Comparison of ENCODE assay signal across 9 mouse cellular contexts in genomic region chr19:42019011-42019522, GRCm38 (mm10). TPM values are rescaled to one million over a fixed set of nuclear protein-coding genes. Genes with fewer than 3 reads are reported as not detected.
DNase-seq lines count a peak whose midpoint lies in the region; ATAC-seq and TF ChIP-seq lines count a peak whose summit lies in the region.
"Had no signal": no experiment of that assay in that cellular context is flagged by ENCODE, and none has a peak within 500 bp of the region (broad histone marks: within the 10 kb centered on the region; RNA-seq: fewer than 3 reads in every experiment).

No protein-coding gene starts in this region.

- peaks cover 53% of the 10 kb centered on the region for H3K4me1 ChIP-seq in heart, postnatal 0 days (ENCODE audit: control insufficient read depth, insufficient read depth)
- peaks cover 18% of the 10 kb centered on the region for H3K4me1 ChIP-seq in stomach, embryonic 14.5 days (ENCODE audit: control insufficient read depth, insufficient read depth, low read length)
- H3K4me1 ChIP-seq in forebrain, embryonic 13.5 days = no peaks in the 10 kb centered on the region

- 37% methylated on average over 4 of the region's 4 CpGs for WGBS in heart, postnatal 0 days
- 35% methylated on average over 4 of the region's 4 CpGs for WGBS in stomach, embryonic 14.5 days
- WGBS in forebrain, embryonic 13.5 days = 46% methylated on average over 4 of the region's 4 CpGs

- TF ChIP-seq CTCF in layer of hippocampus, adult 2 months (conservative IDR thresholded peaks at IDR 0.05) = no peak
- no peak for TF ChIP-seq CTCF in heart, postnatal 0 days (IDR thresholded peaks at IDR 0.05; ENCODE audit: low read depth)

- ATAC-seq in activated CD4-positive, CD25-positive, alpha-beta regulatory T cell, adult 4 months = peak; percentile 66
- ATAC-seq in heart, postnatal 0 days (ENCODE audit: insufficient read depth, low read depth) = peak; percentile 25; the same call in 1 of the 2 replicates
- ATAC-seq in stomach, embryonic 14.5 days (ENCODE audit: insufficient number of reproducible peaks, insufficient read depth, low FRiP score, low read depth) = no peak
- ATAC-seq in forebrain, embryonic 13.5 days = no peak

- no peak for TF ChIP-seq EP300 in heart, postnatal 0 days (IDR thresholded peaks at IDR 0.05; ENCODE audit: low read depth)

- H3K27ac ChIP-seq in layer of hippocampus, adult 2 months = 0 out of 2 replicates have a peak overlapping the region, but pooled peaks have one; percentile 21
- H3K27ac ChIP-seq in heart, postnatal 0 days (ENCODE audit: low read depth) = peak overlapping the region; percentile 82
- peak overlapping the region; percentile 75; the same call in 1 of the 2 replicates for H3K27ac ChIP-seq in stomach, embryonic 14.5 days (ENCODE audit: low read length)
- no peak overlapping the region for H3K27ac ChIP-seq in forebrain, embryonic 13.5 days

- no peaks in the 10 kb centered on the region for H3K27me3 ChIP-seq in heart, postnatal 0 days (ENCODE audit: control insufficient read depth, insufficient read depth, low read length)
- no peaks in the 10 kb centered on the region for H3K27me3 ChIP-seq in stomach, embryonic 14.5 days (ENCODE audit: control insufficient read depth, insufficient read depth, low read length)
- H3K27me3 ChIP-seq in forebrain, embryonic 13.5 days = no peaks in the 10 kb centered on the region

- H3K4me2 ChIP-seq in heart, postnatal 0 days (ENCODE audit: low read depth, low read length) = no peak overlapping the region
- no peak overlapping the region for H3K4me2 ChIP-seq in stomach, embryonic 14.5 days (replicated peaks; ENCODE audit: low read depth, low read length)
- H3K4me2 ChIP-seq in forebrain, embryonic 13.5 days = no peak overlapping the region

- H3K36me3 ChIP-seq in heart, postnatal 0 days (replicated peaks; ENCODE audit: control insufficient read depth, insufficient read depth, low read length) = no peaks in the 10 kb centered on the region; the same call in 1 of the 2 replicates
- H3K36me3 ChIP-seq in stomach, embryonic 14.5 days (ENCODE audit: control insufficient read depth, insufficient read depth, low read length) = no peaks in the 10 kb centered on the region
- H3K36me3 ChIP-seq in forebrain, embryonic 13.5 days (ENCODE audit: poor library complexity, severe bottlenecking) = no peaks in the 10 kb centered on the region

- no peak overlapping the region for H3K9ac ChIP-seq in heart, postnatal 0 days (replicated peaks; ENCODE audit: low read depth, low read length)
- no peak overlapping the region for H3K9ac ChIP-seq in stomach, embryonic 14.5 days (replicated peaks; ENCODE audit: low read depth, low read length)
- no peak overlapping the region for H3K9ac ChIP-seq in forebrain, embryonic 13.5 days

- no peaks in the 10 kb centered on the region for H3K9me3 ChIP-seq in heart, postnatal 0 days (replicated peaks; ENCODE audit: control insufficient read depth, low read length)
- H3K9me3 ChIP-seq in stomach, embryonic 14.5 days (ENCODE audit: control insufficient read depth, low read depth, low read length) = no peaks in the 10 kb centered on the region
- no peaks in the 10 kb centered on the region for H3K9me3 ChIP-seq in forebrain, embryonic 13.5 days (replicated peaks)

- no peak for DNase-seq in layer of hippocampus, adult 2 months (ENCODE audit: low spot score in 2 of 2)
- no peak for DNase-seq in layer of hippocampus, adult 8-10 months (ENCODE audit: low spot score in 2 of 2)
- no peak for DNase-seq in heart, postnatal 0 days (ENCODE audit: low spot score)
- DNase-seq in frontal cortex, postnatal 14 days (ENCODE audit: low spot score in 2 of 2) = no peak
- no peak for DNase-seq in layer of hippocampus, adult 18-20 months (ENCODE audit: low spot score in 2 of 2)
- DNase-seq: adrenal gland, postnatal 14 days had no signal

- no peak overlapping the region for H3K4me3 ChIP-seq in layer of hippocampus, adult 2 months
- no peak overlapping the region for H3K4me3 ChIP-seq in heart, postnatal 0 days (ENCODE audit: low read depth, low read length)
- no peak overlapping the region for H3K4me3 ChIP-seq in stomach, embryonic 14.5 days (ENCODE audit: low read depth, low read length)
- H3K4me3 ChIP-seq in forebrain, embryonic 13.5 days = no peak overlapping the region

RNA-seq across cellular contexts. Expression of gene Ankrd2, which starts 16.7 kb away (rescaled TPM):
- total RNA-seq in layer of hippocampus, adult 2 months (2021) = not detected
- under 1 TPM in 2 of 4 experiments, not detected in 2; 0.30 to 0.47 TPM for total RNA-seq in layer of hippocampus, adult 8-10 months (2022)
- not detected for polyA plus RNA-seq in activated CD4-positive, CD25-positive, alpha-beta regulatory T cell, adult 4 months (2017; shearing (Covaris generic))
- total RNA-seq in heart, postnatal 0 days (2014; rRNA removed; ENCODE audit: low replicate concordance) = not detected in 2 replicates
- polyA plus RNA-seq in heart, postnatal 0 days (2015; fragmentation: Nextera tagmentation; extraction: Ambion mirVana) = 0.14 TPM in 2 replicates
- 0.30 TPM in 1 of 2 replicates, not detected in the other for polyA plus RNA-seq in stomach, embryonic 14.5 days (2014; fragmentation: Nextera tagmentation; extraction: Ambion mirVana)
- 0.15 and 0.21 TPM in 2 replicates for polyA plus RNA-seq in forebrain, embryonic 13.5 days (2015; fragmentation: Nextera tagmentation; extraction: Ambion mirVana)
- total RNA-seq in layer of hippocampus, adult 18-20 months (2021) = under 1 TPM in 1 of 2 experiments, not detected in 1; 0.30 TPM

RNA-seq across cellular contexts. Expression of gene Hoga1, which starts 26.3 kb away (rescaled TPM):
- total RNA-seq in layer of hippocampus, adult 2 months (2021) = 1 to 10 TPM; 7.4 to 8.6 TPM
- 10 to 100 TPM in 1 of 4 experiments, 1 to 10 TPM in 3; 7.2 to 11.6 (median 8.9) TPM for total RNA-seq in layer of hippocampus, adult 8-10 months (2022)
- not detected for polyA plus RNA-seq in activated CD4-positive, CD25-positive, alpha-beta regulatory T cell, adult 4 months (2017; shearing (Covaris generic))
- total RNA-seq in heart, postnatal 0 days (2014; rRNA removed; ENCODE audit: low replicate concordance) = 1.2 and 1.3 TPM in 2 replicates
- polyA plus RNA-seq in heart, postnatal 0 days (2015; fragmentation: Nextera tagmentation; extraction: Ambion mirVana) = 1.4 and 1.5 TPM in 2 replicates
- polyA plus RNA-seq in stomach, embryonic 14.5 days (2014; fragmentation: Nextera tagmentation; extraction: Ambion mirVana) = 1.7 and 1.9 TPM in 2 replicates
- 0.79 and 1.1 TPM in 2 replicates for polyA plus RNA-seq in forebrain, embryonic 13.5 days (2015; fragmentation: Nextera tagmentation; extraction: Ambion mirVana)
- total RNA-seq in layer of hippocampus, adult 18-20 months (2021) = 1 to 10 TPM; 8.7 to 9.4 TPM

RNA-seq across cellular contexts. Expression of gene 4933411K16Rik, which starts 33.0 kb away (rescaled TPM):
- total RNA-seq in layer of hippocampus, adult 2 months (2021) = 1 to 10 TPM; 1.6 to 1.9 TPM
- total RNA-seq in layer of hippocampus, adult 8-10 months (2022) = 1 to 10 TPM; 1.7 to 2.7 (median 2.1) TPM
- polyA plus RNA-seq in activated CD4-positive, CD25-positive, alpha-beta regulatory T cell, adult 4 months (2017; shearing (Covaris generic)) = not detected
- 0.15 TPM in 1 of 2 replicates, not detected in the other for total RNA-seq in heart, postnatal 0 days (2014; rRNA removed; ENCODE audit: low replicate concordance)
- not detected in 2 replicates for polyA plus RNA-seq in heart, postnatal 0 days (2015; fragmentation: Nextera tagmentation; extraction: Ambion mirVana)
- polyA plus RNA-seq in stomach, embryonic 14.5 days (2014; fragmentation: Nextera tagmentation; extraction: Ambion mirVana) = 0.24 TPM in 1 of 2 replicates, not detected in the other
- polyA plus RNA-seq in forebrain, embryonic 13.5 days (2015; fragmentation: Nextera tagmentation; extraction: Ambion mirVana) = not detected in 2 replicates
- total RNA-seq in layer of hippocampus, adult 18-20 months (2021) = 1 to 10 TPM; 1.6 to 2.1 TPM

RNA-seq across cellular contexts. Expression of gene Ubtd1, which starts 37.5 kb away (rescaled TPM):
- total RNA-seq in layer of hippocampus, adult 2 months (2021) = 10 to 100 TPM; 14.0 to 14.6 TPM
- total RNA-seq in layer of hippocampus, adult 8-10 months (2022) = 10 to 100 TPM; 11.2 to 14.4 (median 13.2) TPM
- polyA plus RNA-seq in activated CD4-positive, CD25-positive, alpha-beta regulatory T cell, adult 4 months (2017; shearing (Covaris generic)) = 1 to 10 TPM; 2.6 to 4.0 TPM
- total RNA-seq in heart, postnatal 0 days (2014; rRNA removed; ENCODE audit: low replicate concordance) = 29.6 and 38.7 TPM in 2 replicates
- 21.9 and 24.8 TPM in 2 replicates for polyA plus RNA-seq in heart, postnatal 0 days (2015; fragmentation: Nextera tagmentation; extraction: Ambion mirVana)
- 10.4 and 10.8 TPM in 2 replicates for polyA plus RNA-seq in stomach, embryonic 14.5 days (2014; fragmentation: Nextera tagmentation; extraction: Ambion mirVana)
- polyA plus RNA-seq in forebrain, embryonic 13.5 days (2015; fragmentation: Nextera tagmentation; extraction: Ambion mirVana) = 5.7 and 5.8 TPM in 2 replicates
- 10 to 100 TPM; 13.4 to 14.6 TPM for total RNA-seq in layer of hippocampus, adult 18-20 months (2021)

RNA-seq across cellular contexts. Expression of gene Mms19, which starts 38.1 kb away (rescaled TPM):
- 10 to 100 TPM; 30.9 to 39.2 TPM for total RNA-seq in layer of hippocampus, adult 2 months (2021)
- 10 to 100 TPM; 30.8 to 60.2 (median 39.4) TPM for total RNA-seq in layer of hippocampus, adult 8-10 months (2022)
- polyA plus RNA-seq in activated CD4-positive, CD25-positive, alpha-beta regulatory T cell, adult 4 months (2017; shearing (Covaris generic)) = 10 to 100 TPM; 63.7 to 75.3 TPM
- 34.9 and 39.3 TPM in 2 replicates for total RNA-seq in heart, postnatal 0 days (2014; rRNA removed; ENCODE audit: low replicate concordance)
- polyA plus RNA-seq in heart, postnatal 0 days (2015; fragmentation: Nextera tagmentation; extraction: Ambion mirVana) = 11.5 and 13.1 TPM in 2 replicates
- 37.6 and 44.1 TPM in 2 replicates for polyA plus RNA-seq in stomach, embryonic 14.5 days (2014; fragmentation: Nextera tagmentation; extraction: Ambion mirVana)
- polyA plus RNA-seq in forebrain, embryonic 13.5 days (2015; fragmentation: Nextera tagmentation; extraction: Ambion mirVana) = 32.6 and 35.2 TPM in 2 replicates
- 10 to 100 TPM; 28.7 to 34.6 TPM for total RNA-seq in layer of hippocampus, adult 18-20 months (2021)

Comparison
In these comparisons a context has a peak if more than half of its experiments do, and no peak if none do; other contexts are left out.
1. ATAC-seq: peak in activated CD4-positive, CD25-positive, alpha-beta regulatory T cell, adult 4 months (single experiment) and heart, postnatal 0 days (single experiment); none in stomach, embryonic 14.5 days (single experiment) and forebrain, embryonic 13.5 days (single experiment).